Mouse (Mus musculus) liver, embryonic 12.5 days (tissue): Measurements from ENCODE around the gene Ptpdc1. TPM values are rescaled to one million over a fixed set of nuclear protein-coding genes. Genes with fewer than 3 reads are reported as not detected.
A peak's percentile ranks its signal among the peaks of the same experiment; 100 is the strongest.

Source experiments
- ATAC-seq: fragments of 200-750 bp; cut with Nextera tagmentation; 2 replicates; pipeline ENCODE4 v1.8.0; 2017; ENCODE audit warnings: moderate number of reproducible peaks, mild to moderate bottlenecking, moderate library complexity
- H3K27ac ChIP-seq: fragments of 300-500 bp; sonication (generic); 2 replicates; pipeline ENCODE4 v1.5.1; 2016; ENCODE audit warnings: mild to moderate bottlenecking
- H3K27me3 ChIP-seq: fragments of 300-500 bp; sonication (generic); replicated peaks from 2 replicates; pipeline ENCODE4 v1.6.1; 2016; ENCODE audit warnings: mild to moderate bottlenecking, moderate library complexity
- H3K36me3 ChIP-seq: fragments of 300-500 bp; sonication (generic); 2 replicates; pipeline ENCODE4 v1.6.1; 2016; ENCODE audit warnings: mild to moderate bottlenecking, moderate library complexity
- H3K4me1 ChIP-seq: fragments of 300-500 bp; sonication (generic); 2 replicates; pipeline ENCODE4 v1.6.1; 2016
- H3K4me2 ChIP-seq: fragments of 300-500 bp; sonication (generic); 2 replicates; pipeline ENCODE4 v1.6.1; 2016; ENCODE audit warnings: mild to moderate bottlenecking, moderate library complexity
- H3K4me3 ChIP-seq: fragments of 300-500 bp; sonication (generic); 2 replicates; pipeline ENCODE4 v1.5.1; 2016; ENCODE audit warnings: mild to moderate bottlenecking, moderate library complexity
- H3K9ac ChIP-seq: fragments of 300-500 bp; sonication (generic); 2 replicates; pipeline ENCODE4 v1.6.1; 2016; ENCODE audit warnings: mild to moderate bottlenecking, moderate library complexity
- H3K9me3 ChIP-seq: fragments of 300-500 bp; sonication (generic); replicated peaks from 2 replicates; pipeline ENCODE4 v1.6.1; 2016; ENCODE audit warnings: mild to moderate bottlenecking, moderate library complexity
- WGBS: fragments of 180-500 bp; shearing (Covaris S2); methylation state at CpG from one replicate; pipeline ENCODE4 v1.1.7; 2016; ENCODE audit not compliant: insufficient replicate concordance; 5-methylcytosine and 5-hydroxymethylcytosine counted together
- polyA plus RNA-seq: library from polyadenylated mRNA; unstranded; fragments of >200 nt; fragmentation: Nextera tagmentation; extraction: Ambion mirVana; gene quantifications from 2 replicates; pipeline ENCODE4 v1.2.1, GENCODE M21; 2016

Ptpdc1 gene
- polyA plus RNA-seq, 1 experiment from 2014 or later, result 1.2 TPM

DNA sequence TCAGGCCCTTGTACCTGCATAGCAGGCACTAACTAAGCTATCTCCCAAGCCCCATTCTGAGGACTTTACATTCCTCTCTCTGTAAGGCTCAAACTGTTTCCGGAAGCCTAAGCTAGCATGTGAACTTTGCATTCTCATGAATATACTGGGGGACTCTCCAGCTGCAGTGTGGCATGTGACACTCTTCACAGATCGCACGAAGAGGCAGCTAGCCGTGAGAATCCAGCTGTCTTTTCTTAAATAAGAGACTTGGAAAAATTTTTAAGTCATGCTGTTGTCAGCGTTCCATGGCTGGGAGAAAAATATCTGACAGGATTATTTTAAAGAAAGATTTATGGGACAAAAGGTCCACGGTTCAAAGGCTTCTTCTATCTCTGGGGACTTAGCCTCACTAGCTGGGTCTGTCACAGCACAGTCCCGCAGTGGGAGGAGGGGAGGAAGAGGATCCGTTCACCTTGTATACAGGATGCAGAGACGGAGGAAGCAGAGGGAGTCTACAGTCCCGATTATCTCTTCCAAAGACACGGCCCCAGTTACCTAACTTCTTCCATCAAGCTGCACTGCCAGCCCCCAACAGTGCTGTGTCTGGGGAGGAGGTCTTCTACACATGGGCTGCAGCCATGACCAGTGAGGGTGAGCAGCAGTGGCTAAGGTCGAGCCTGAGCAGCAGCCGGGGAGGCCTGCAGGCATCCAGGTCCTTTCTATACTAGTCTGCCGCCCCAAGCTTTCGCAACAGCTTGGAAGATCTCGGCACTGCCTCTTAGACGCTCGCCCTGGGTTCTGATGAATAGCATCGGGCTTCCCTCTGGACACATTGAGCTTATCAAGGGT lies 51.7 kb downstream of the Ptpdc1 start:
- no peaks in the 10 kb centered on the region for H3K9me3 ChIP-seq
- no peak overlapping the region for H3K4me2 ChIP-seq
- no peak overlapping the region for H3K9ac ChIP-seq
- H3K27ac ChIP-seq, result no peak overlapping the region
- H3K36me3 ChIP-seq, result no peaks in the 10 kb centered on the region
- no peaks in the 10 kb centered on the region for H3K4me1 ChIP-seq
- no peak for ATAC-seq
- 45% methylated on average over 19 of the region's 19 CpGs for WGBS
- H3K4me3 ChIP-seq, result no peak overlapping the region
- peaks cover 4% of the 10 kb centered on the region for H3K27me3 ChIP-seq

DNA sequence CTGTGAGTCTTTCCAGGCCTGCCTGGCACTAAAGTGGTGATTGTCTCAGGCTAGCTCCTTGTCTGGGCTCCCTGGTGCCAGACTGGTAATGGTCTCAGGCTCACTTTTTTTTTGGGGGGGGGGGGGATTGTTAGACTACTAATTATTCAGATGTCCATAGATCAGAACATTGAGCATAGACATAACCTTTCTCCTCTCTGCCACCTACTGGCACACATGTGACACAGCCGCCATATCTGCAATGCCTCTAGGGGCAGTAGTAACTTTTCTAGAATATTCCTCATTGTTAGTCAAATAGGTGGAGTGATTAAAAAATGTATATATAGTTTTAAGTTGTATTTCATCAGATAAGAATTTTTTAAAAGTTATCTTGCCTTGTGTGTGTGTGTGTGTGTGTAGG lies 53.3 kb downstream of the Ptpdc1 start:
- Histone ChIP-seq H3K4me2 (no peak overlapping the region), H3K36me3 (no peaks in the 10 kb centered on the region), H3K9ac (no peak overlapping the region), H3K9me3 (no peaks in the 10 kb centered on the region), H3K4me3 (no peak overlapping the region), H3K4me1 (no peaks in the 10 kb centered on the region), H3K27ac (no peak overlapping the region), H3K27me3 (peaks cover 4% of the 10 kb centered on the region)
- no peak for ATAC-seq
- WGBS, result 25% methylated on average over 1 of the region's 1 CpGs

DNA sequence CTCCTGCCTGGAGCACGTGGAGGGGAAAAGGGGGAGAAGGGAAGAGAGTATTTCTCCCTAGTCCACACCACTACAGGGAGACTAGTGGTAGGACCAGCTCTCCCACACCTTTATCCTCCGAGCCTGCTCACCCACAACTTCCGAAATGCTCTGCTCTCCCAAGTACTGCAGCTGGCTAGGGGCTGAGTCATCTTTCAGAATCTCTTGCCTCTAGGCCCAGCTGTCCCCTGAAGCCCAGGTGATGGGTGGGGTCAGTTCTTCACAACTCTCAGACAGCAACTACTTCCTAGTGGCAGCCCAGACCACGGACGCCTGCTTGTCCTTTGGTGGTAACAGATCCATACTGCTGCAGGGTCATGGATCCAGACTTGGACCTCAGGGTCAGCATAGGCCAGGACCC lies 54.2 kb downstream of the Ptpdc1 start:
- 50% methylated on average over 5 of the region's 5 CpGs for WGBS
- ATAC-seq, result no peak
- Histone ChIP-seq H3K36me3 (no peaks in the 10 kb centered on the region), H3K27ac (no peak overlapping the region), H3K27me3 (no peaks in the 10 kb centered on the region; the same call in 1 of the 2 replicates), H3K4me2 (no peak overlapping the region), H3K9me3 (no peaks in the 10 kb centered on the region), H3K4me1 (no peaks in the 10 kb centered on the region), H3K4me3 (no peak overlapping the region), H3K9ac (no peak overlapping the region)

DNA sequence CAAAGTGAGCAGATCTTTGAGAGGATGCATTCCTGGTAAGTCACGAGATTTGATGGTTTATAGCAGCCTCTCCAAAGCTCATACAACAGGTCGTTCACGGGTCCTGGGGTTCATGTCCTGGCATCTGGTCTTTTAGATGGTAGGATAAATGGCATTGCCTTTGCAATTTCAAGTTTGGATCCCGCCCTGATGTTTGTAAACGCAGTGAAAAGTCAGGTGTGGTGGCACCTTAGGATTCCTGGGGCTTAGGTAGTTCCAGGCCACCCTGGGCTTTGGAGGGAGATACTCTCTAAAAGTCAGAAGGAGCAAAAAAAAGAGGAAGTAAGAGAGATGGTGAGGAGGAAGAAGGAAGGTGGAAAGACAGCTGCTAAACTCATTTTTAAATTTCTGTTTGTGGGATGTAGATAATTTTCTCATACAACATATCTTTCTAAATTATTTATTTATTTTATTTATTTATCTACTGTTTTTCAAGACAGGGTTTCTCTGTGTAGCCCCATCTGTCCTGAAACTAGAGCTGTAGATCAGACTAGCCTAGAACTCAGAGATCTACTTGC lies 55.8 kb downstream of the Ptpdc1 start:
- WGBS, result 47% methylated on average over 5 of the region's 5 CpGs
- Histone ChIP-seq H3K9ac (no peak overlapping the region), H3K4me1 (no peaks in the 10 kb centered on the region), H3K27me3 (no peaks in the 10 kb centered on the region), H3K36me3 (no peaks in the 10 kb centered on the region), H3K4me3 (no peak overlapping the region), H3K9me3 (no peaks in the 10 kb centered on the region), H3K27ac (no peak overlapping the region), H3K4me2 (no peak overlapping the region)
- no peak for ATAC-seq

DNA sequence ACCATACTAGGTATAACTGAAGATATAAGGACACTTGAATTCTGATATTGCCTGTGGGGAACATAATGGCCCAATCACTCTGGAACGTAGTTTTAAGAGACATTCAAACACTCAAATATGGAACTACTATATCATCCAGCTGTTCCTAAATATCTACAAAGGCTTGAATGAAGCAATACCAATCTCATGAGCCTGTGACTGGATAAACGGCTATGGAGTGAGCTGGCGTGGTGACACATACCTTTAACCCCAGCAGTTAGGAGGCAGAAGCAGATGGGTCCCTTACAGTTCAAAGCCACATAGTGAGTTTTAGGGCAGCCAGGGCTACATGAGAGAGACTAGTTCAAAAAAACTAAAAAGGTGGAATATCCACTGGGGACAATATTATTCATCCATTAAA lies 57.8 kb downstream of the Ptpdc1 start:
- Histone ChIP-seq H3K4me2 (no peak overlapping the region), H3K9me3 (no peaks in the 10 kb centered on the region), H3K36me3 (no peaks in the 10 kb centered on the region), H3K4me1 (no peaks in the 10 kb centered on the region), H3K27ac (no peak overlapping the region), H3K4me3 (no peak overlapping the region), H3K9ac (no peak overlapping the region), H3K27me3 (no peaks in the 10 kb centered on the region)
- WGBS, result 62% methylated on average over 3 of the region's 3 CpGs
- ATAC-seq, result no peak

DNA sequence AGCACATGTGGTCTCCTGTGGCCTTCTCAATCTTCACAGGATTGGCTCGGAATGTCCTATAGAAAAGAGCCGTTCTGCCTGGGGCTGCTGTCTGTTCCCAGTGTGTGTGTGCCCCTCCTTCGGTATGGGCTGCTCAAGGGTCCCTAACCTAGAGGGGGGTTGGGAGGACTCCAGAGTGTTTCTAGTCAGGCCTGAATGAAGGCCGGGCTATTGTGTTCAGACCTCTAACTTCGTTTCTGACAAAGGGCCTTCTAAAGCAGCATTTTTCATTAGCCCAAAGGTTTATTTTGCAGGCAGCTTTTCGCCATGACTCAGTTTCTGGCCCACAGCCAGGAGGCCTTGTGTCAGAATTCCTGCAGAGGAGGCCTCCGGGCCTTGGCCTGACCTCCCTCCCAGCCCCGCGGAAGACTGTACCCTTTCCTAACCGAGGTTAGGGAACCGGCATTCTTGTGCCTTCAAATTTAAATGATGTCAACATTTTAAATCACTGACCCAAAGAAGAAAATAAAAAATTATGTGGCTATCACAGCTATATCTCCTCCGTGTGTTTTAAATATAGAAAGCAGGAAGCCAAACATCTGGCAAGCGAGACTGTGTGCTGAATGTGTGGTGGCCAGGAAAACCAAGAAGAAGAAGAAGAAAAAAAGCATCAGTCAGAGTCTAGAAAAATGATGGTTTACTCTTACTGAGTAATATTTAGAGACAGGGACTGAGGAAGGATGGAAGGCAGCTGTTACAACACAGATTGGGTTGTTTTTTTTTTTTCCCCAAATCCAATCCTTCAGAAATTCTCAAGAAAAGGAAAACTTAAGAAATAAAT lies 59.1 kb downstream of the Ptpdc1 start:
- ATAC-seq, result no peak

DNA sequence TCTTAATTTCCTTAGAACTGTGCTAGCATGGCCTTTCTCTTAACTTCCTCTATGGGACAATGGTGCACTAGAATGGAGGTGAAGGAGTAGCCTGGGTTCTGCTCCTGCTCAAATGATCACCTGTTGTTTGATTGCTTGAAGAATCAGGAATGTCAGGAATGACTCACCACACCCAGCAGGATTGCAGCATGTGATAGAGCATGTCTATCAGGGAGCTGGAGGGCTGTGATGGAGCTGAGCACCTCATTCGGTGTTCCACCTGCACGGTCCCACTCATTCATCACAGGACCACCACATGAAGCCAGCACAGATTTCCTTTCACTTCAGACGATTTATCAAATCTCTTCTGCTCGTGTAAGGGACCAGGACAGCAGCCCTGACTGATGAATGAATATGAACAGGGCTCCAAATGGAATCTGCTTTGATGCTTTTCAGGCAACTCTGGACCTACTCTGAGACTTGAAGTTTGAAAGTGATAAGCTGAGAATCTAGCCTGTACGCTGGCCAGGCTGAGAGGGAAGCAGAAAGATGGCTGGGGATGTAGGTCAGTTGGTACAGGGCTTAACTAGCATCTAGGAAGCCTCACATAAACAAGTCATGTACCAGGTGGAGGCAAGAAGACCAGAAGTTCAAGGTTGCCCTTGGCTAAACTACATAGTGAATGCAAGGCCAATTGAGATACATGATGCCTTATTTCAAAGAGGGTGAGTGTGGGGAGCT lies 60.4 kb downstream of the Ptpdc1 start:
- Histone ChIP-seq H3K27me3 (no peaks in the 10 kb centered on the region), H3K9me3 (no peaks in the 10 kb centered on the region), H3K36me3 (no peaks in the 10 kb centered on the region), H3K27ac (no peak overlapping the region), H3K9ac (no peak overlapping the region), H3K4me1 (no peaks in the 10 kb centered on the region), H3K4me3 (no peak overlapping the region), H3K4me2 (no peak overlapping the region)
- no peak for ATAC-seq
- WGBS, result 65% methylated on average over 5 of the region's 5 CpGs

More for the DNA sequence above, 59.1 kb downstream of the Ptpdc1 start:
- H3K4me1 ChIP-seq, result no peaks in the 10 kb centered on the region
- H3K36me3 ChIP-seq, result no peaks in the 10 kb centered on the region
- H3K27ac ChIP-seq, result peak overlapping the region; percentile 61
- H3K4me3 ChIP-seq, result no peak overlapping the region
- H3K9me3 ChIP-seq, result no peaks in the 10 kb centered on the region
- H3K27me3 ChIP-seq, result no peaks in the 10 kb centered on the region
- no peak overlapping the region for H3K9ac ChIP-seq
- WGBS, result 52% methylated on average over 13 of the region's 13 CpGs
- H3K4me2 ChIP-seq, result no peak overlapping the region

DNA sequence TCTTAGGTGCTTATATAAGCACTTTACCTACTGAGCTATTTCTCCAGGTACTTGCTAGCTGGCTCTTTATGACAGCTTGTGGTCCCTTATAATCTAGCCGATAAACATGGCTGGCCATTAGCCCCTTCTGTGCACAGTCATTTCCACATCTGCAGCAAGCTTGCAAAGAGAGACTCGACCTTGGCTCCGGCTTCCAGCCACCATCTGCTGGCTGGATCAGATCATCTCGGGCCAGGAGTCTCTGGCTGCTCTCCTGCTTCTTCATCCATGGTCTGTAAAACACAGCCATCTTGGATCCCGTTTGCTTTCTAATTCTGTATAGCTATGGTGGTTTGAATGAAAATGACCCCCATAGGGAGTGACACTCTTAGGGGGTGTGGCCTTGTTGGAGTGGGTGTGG lies 63.1 kb downstream of the Ptpdc1 start:
- no peak overlapping the region for H3K4me3 ChIP-seq
- no peak for ATAC-seq
- H3K36me3 ChIP-seq, result no peaks in the 10 kb centered on the region
- no peaks in the 10 kb centered on the region for H3K4me1 ChIP-seq
- no peaks in the 10 kb centered on the region for H3K27me3 ChIP-seq
- WGBS, result 76% methylated on average over 5 of the region's 5 CpGs
- no peak overlapping the region for H3K27ac ChIP-seq
- H3K9me3 ChIP-seq, result no peaks in the 10 kb centered on the region; the same call in 1 of the 2 replicates
- no peak overlapping the region for H3K4me2 ChIP-seq
- H3K9ac ChIP-seq, result no peak overlapping the region

DNA sequence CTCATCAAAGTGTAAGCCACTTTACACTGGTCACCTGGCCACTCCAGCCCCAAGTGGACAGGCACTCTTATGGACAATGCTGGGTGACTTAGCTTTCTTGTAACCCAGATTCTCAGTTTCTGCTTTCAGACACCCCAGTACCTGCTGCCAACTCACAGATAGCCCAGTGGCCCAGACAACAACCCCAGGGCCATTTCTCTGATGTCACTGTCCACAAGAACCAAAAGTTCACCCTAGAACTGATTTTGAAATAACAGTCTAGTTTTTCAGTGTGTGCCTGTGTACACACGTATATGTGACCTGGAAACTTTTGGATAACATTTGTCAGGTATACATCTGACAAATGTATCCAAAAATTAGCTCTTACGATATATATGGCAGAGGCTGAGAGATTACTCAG lies 64.0 kb downstream of the Ptpdc1 start:
- H3K27me3 ChIP-seq, result no peaks in the 10 kb centered on the region
- H3K27ac ChIP-seq, result no peak overlapping the region
- H3K4me1 ChIP-seq, result no peaks in the 10 kb centered on the region
- H3K9me3 ChIP-seq, result no peaks in the 10 kb centered on the region; the same call in 1 of the 2 replicates
- H3K36me3 ChIP-seq, result no peaks in the 10 kb centered on the region
- H3K4me2 ChIP-seq, result no peak overlapping the region
- H3K4me3 ChIP-seq, result no peak overlapping the region
- no peak for ATAC-seq
- H3K9ac ChIP-seq, result no peak overlapping the region
- WGBS, result 73% methylated on average over 2 of the region's 2 CpGs

DNA sequence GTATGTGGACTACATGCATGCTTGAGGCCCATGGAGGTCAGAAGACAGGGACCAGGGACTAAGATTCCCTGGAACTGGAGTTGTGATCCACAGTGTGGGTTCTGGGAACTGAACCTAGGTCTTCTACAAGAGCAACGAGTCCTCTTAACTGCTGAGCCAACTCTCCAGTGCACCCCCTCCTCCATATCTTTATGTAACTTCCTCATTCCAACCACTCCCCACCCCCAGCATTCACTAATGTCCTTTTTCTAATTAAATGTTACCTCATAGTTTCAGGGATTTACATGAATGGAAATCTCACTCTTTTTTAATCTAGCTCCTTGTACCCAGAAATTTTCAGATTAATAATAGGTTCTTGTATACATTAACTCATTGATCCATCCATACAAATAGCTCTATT lies 69.5 kb downstream of the Ptpdc1 start:
- ATAC-seq, result no peak
- no peak overlapping the region for H3K4me2 ChIP-seq
- H3K36me3 ChIP-seq, result no peaks in the 10 kb centered on the region
- no peaks in the 10 kb centered on the region; the same call in 1 of the 2 replicates for H3K4me1 ChIP-seq
- no peaks in the 10 kb centered on the region for H3K27me3 ChIP-seq
- WGBS, result 23% methylated on average over 1 of the region's 1 CpGs
- H3K9ac ChIP-seq, result no peak overlapping the region
- no peaks in the 10 kb centered on the region; the same call in 1 of the 2 replicates for H3K9me3 ChIP-seq
- no peak overlapping the region for H3K27ac ChIP-seq
- no peak overlapping the region for H3K4me3 ChIP-seq

DNA sequence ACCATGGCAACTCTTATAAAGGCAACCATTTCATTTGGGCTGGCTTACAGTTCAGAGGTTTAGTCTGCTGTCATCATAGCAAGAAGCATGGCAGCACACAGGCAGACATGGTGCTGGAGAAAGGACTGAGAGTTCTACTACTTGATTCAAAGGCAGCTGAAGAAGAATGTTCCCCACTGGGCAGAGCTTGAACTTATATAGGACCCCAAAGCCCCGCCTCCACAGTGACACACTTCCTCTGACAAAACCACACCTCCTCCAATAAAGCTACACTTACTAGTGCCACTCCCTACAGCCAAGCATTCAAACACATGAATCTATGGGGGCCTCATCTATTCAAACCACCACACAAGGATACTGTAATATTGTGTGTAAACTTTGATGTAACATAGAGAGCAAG lies 70.9 kb downstream of the Ptpdc1 start:
- ATAC-seq, result no peak
- WGBS, result 61% methylated on average over 1 of the region's 1 CpGs

More for the DNA sequence above, 70.9 kb downstream of the Ptpdc1 start:
- Histone ChIP-seq H3K9me3 (no peaks in the 10 kb centered on the region; the same call in 1 of the 2 replicates), H3K9ac (no peak overlapping the region), H3K27ac (no peak overlapping the region), H3K4me2 (no peak overlapping the region), H3K36me3 (no peaks in the 10 kb centered on the region), H3K27me3 (no peaks in the 10 kb centered on the region), H3K4me3 (no peak overlapping the region), H3K4me1 (no peaks in the 10 kb centered on the region; the same call in 1 of the 2 replicates)
